Mouse (Mus musculus) gastrocnemius, postnatal 10 days (tissue): ENCODE data around the gene Cd46. TPM values are rescaled to one million over a fixed set of nuclear protein-coding genes. Genes with fewer than 3 reads are reported as not detected.

Source experiments
- DNase-seq: peaks from one replicate; pipeline ENCODE4 v3.0.0; 2021; ENCODE audit warnings: mixed read lengths
- microRNA-seq, 2 experiments: library from miRNA; unstranded; fragments of <30 nt; microRNA quantifications; one replicate each; pipeline ENCODE4 v1.2.0; 2021
- total RNA-seq, 2 experiments: library from RNA; stranded (reverse); gene quantifications; 2 replicates each; pipeline ENCODE4 v1.2.3; 2021

Gene Cd46
- total RNA-seq, 2 experiments from 2014 or later: 0.99 to 1.4 TPM

DNA sequence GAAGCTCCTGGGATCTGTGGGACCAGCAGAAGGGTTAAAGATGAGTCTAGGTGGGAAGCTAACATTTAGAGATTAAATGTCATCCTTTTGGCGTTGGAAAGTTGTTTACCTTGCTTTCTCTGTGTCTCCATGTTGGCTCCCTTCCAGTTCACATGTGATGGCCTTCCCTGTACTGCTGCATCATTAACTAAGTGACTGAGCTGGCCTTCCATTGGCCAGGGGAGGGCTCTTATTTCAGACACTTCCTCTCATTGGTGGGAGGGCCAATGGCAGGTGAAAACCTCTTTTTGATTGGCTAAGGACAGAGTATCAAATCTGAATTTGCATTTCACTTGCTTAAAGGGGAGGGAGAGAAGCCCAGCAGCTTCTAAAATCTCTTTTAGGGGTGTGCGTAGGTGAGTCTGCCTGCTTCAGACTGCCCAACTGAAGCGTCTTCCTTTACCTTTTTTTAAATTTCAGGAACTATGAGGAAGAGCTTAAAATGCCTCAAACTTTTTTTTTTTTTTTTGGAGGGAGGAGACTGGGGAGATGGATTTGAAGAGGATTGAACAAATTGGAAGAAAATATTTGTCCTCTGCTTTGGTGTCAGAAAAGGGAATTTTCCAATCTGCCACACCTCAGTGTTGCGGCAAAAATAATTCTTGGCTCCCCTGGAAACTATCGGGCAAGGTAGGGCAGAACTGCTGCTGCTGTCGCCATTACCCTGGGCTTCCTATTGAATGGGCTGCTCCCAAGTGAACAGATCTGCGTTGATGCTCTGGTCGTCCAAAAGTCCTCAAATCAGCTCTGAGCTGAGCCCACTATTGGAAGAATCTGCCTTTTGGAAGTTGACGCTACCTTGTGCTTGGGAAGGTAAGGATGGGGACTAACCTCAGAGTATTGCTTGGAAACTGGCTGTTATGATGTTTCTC, 73.7 kb downstream of the Cd46 start:
- DNase-seq: no peak

DNA sequence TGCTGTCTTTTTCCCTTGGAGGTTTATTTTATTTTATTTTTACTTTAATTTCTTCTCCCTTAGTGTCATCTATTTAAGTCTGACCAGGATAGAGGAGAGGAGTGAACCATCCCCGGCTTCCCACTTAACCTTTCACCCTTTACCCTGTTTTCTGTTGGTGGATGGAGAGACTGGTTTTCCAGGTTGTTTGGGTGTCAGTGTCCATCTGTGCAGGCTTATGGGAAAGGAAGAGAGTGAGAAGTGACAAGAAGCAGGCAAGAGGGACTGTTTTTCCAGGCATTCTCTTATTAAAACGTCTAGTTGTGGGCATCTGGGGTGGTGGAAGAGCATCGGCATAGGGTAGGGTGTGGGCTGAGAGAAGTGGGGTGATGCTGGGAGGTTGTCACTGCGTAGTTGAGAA, 74.4 kb downstream of the Cd46 start:
- DNase-seq: no peak

DNA sequence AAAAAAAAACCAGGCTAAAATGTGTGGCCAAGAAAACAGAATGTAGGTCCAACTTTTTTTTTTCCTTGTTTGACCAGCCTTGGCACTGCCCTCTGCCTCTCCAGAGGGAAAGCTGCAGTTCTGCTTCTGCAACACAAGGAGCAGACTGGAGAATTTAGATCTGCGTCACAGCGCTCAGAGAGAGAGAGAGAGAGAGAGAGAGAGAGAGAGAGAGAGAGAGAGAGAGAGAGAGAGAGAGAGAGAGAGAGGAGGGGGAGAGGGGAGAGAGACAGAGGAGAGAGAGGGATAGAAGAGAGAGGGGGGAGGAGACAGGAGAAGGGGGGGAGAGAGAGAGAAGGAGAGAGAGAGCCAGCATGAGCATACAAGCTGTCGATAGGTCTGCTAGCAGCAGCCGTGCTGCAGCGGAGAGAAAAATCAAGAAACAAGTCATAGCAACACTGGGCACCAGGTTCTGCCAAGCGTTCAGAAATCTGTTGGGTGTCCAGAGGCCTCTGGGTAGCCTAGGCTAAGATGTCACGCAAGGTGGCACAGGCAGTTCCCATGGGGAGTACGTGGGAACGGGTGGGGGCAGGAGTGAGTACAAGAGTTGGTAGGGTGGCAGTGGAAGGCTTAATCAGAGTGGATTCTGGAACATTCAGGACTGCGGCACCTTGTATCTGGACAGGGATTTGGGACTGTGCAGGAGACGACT, 75.1 kb downstream of the Cd46 start:
- DNase-seq: no peak

DNA sequence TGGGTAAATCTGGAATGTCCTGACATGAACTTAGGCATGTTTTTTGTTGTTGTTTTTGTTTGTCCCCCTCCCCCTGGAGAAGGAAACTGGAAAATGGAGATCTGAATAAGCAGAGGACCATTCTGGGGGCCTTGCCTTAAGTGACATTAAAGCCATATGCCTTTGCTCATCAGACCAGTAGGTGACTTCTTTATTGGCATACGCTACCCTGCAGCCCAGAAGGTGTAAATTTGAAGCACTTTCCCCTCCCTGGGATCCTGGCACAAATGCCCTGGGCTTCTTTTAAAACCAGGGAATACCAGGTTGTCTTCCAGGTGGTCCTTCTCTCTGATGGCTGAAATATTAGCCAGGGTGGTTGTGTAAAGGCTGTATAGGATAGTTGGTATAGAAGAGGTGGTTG, 76.8 kb downstream of the Cd46 start:
- no peak for DNase-seq

DNA sequence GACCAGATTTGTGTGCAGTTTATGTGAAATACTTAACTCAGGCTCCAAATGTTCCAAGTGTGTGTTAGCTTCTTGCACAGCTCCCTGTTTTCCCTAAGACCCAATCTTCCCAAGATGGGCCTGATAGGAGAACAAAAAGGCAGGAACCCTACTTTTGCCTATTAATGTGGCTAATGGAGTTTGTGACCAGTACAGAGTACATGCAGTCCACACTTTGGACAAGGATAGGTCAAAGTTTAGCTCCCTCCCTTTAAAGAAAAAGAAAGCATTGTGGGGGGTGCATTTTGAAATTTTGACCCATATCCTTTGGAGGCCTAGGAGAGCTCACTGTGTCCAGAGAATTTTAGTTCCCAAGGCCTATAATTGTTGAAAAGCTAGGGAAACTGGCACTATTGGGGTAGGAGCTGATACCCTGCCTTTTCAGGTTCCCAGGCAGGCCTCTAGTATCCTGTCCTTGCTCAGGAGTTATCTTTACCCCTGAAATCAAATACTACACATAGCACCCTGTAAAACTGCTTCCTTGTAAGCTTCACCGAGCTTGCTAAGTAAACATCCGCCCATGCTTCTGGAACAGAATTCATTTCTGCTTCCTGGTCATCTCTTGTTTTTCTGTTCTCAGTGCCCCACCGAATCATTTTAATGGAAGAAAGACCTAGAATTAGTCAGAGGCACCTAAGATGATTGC, 77.7 kb downstream of the Cd46 start:
- DNase-seq: no peak

DNA sequence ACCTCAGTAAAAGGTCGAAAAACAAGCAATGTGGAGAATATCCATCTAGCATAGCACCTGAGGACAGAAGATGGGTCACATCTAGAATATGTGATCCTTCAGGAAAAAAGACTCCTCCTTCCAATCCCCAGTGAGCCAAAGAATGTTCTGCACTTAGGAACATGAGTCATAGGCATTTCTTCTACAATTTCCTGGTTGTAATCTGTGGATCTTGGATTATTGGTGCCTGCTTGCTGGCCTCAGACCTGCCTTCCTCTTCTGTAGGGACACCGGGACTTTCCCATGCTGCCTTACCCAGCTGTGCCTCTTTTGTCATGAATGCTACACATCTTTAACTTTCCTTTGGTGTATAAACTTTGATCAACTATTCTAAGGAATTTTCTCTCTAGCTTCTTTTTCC, 79.5 kb downstream of the Cd46 start:
- no peak for DNase-seq

DNA sequence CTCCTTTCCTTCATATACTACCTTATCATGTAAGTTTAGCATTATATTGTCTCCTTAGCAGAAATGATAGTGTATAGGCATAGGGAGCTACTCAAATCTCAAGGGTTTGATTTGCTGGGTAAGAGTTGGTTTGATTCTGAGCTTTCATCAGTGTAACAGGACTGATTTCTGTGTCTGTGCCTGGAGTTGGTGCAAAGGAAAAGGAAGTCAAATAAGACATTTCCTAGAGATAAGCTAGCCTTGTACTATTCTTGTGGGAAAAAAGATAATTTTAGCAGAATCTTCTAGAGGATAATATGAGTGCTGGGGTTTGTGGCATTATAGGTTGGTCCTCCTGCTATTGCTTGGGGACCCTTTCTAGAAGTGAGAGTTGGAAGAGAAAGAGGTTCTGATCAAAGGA, 85.8 kb downstream of the Cd46 start:
- DNase-seq: no peak

DNA sequence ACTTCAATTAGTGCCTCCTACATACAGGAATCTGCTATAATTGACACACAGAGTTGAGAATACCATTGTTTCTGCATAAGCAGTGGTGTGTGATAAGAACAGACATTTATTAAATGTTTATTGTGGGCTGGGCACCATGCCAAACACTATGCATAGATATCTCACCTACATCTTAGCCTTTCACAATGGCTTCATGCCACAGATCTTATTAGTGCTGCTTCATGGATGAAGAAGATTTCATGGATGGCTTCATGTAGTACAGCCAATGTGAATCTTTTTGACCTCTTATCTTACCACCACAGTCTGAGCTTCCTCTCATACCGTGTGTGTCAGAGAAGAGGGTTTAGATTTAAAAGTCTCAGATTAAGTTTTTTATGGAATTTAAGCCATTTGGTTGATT, 87.9 kb downstream of the Cd46 start:
- DNase-seq: no peak

DNA sequence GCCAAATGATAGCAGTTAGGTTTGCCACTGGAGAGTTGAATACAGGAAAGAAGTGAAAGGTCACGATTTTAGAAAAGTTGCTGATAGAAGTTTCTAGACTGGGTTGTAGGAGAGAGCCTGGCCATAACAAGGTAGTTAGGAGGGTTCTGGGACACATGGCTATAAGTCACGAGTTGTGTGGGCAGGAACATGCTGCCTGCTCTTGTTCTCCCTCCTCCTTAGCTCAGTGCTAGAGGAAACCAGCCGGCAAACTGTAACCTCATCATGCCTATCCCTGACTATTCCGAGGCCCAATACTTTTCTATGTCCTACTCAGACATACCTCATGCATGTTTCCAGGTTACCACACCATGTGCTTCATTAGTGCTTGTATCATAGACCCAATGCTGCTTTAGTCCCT, 88.7 kb downstream of the Cd46 start:
- DNase-seq: no peak

DNA sequence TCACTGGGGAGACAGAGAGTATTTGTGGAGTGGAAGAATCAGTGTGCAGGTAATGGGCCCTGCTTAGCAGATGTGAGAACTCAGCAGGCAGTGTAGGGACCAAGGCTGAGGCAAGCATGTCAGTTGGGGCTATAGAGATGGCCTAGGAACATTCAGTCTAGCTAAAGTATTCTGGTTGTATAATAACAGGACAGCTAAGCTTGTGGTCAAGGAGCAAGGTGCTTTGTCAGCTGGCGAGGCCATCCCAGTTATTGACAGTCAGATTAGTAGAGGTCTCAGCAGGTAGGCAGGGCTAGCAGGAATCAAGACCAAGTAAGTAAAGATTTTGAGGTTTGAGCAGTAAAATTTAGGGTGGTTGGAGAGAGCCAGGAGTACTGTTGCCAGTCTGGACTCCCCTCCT, 93.7 kb downstream of the Cd46 start:
- DNase-seq: no peak

DNA sequence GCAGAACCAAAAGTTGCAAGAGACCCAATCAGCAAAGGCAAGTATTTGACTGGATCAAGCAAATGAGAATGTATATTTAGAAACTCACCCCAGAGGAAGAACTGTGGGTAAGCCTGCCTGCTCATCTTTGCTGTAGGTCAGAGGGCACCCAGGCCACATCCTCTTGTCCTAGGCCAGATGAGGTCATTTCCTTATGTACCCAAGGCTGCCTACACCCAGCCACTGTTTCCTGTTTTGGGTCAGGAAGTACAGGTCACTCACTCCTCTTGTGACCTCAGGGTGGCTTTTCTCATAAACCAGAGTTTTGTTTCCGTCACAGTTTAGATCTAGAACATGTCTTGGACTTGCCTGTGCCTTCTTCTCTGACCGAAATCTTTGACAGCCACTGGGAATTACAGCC, 96.9 kb downstream of the Cd46 start:
- DNase-seq: no peak

DNA sequence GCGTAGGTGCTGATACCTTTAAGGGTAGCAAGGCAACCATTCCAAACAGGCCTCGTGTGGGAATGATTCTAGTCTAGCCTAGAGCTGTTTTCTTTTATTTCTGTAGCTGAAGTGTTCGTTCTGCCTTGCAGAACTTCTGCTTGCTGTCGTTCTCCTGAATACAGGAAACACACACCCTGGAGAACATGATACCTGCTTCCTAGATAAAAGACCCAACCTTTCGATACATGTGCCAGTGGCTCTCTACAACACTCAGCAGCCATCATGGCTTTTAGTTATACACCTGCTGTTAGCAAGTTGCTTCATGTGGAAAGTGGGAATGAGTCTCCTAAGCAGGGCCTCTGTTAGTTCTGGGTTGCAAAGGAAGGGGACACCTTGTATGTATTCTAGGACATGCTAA, 97.8 kb downstream of the Cd46 start:
- no peak for DNase-seq

DNA sequence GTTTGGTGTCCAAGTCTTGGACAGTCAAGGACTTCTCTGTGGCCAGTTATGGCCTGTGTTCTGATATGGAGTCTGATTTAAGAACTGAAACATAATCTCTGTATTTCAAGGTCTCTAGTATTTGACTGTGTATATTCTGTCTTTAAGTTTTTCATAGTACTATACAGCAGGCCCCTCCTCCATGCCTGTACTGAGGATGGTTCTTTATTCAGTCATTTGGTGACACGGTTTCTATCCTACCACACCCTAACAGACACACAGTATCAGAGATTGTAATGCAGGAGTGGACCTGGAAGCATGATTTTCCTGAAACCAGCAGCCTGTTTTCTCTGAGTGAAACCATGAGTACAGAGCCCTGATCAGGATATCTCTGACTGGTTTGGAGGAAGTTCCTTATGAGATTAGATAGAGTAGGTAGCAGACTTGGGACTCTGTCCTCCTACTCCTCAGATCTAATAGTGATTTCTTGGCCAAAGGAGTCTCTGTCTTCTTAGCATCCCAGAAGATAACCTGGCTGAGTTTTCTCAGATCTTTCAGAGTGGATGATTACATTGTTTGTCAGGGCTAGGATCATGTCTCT, 98.5 kb downstream of the Cd46 start:
- DNase-seq: no peak

DNA sequence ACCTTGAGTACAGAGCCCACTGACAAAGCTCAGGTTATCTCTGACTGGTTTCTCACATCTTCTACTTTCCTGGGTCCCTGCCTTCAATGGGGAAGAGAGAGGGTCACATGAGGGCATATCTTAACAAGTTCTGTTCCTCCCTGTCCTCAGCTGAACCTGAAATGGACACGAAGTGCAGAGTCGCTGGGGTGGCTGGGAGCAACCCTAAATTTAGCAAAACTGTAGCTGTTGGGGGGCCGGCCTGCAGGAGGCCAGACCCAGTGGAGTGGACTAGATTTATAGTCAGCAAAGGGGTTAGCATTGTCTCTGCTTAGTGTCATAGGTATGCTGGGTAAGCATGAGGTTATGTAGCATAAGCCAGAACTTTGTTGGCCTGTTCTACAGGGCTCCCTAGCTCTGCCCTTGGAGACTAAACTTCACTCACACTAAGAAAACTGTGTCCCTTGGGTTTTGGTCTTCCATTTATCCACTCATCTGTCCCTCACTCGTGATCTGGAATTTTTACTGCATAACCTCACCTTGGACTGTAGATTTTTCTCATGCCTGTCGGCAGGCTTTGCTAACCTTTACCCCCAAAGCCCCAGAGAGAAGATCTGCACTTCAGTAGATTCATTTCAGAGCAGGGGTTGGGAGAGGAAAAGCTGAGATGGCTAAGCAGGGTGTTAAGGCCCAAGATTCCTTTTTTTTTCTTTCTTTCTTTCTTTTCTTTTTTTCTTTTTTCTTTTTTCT, 99.3 kb downstream of the Cd46 start:
- no peak for DNase-seq

DNA sequence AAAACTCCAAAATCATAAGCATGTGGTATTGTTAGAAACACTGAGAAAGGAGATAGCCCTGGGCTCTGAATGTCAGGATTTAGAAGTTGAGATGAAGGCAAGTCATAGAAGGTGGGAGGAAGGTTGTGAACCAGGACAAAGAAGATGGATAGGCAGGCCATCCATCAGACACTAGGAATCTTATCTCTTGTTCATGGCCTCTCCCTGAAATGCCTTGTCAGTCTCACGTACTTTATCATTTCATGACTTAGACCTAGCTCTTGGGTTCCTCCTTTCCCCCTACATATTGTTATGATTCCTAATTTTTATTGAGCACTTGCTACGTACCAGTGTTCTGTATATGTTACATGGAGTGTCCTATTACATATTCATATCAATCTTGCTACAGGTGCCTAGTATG, 100.4 kb downstream of the Cd46 start:
- DNase-seq: no peak

DNA sequence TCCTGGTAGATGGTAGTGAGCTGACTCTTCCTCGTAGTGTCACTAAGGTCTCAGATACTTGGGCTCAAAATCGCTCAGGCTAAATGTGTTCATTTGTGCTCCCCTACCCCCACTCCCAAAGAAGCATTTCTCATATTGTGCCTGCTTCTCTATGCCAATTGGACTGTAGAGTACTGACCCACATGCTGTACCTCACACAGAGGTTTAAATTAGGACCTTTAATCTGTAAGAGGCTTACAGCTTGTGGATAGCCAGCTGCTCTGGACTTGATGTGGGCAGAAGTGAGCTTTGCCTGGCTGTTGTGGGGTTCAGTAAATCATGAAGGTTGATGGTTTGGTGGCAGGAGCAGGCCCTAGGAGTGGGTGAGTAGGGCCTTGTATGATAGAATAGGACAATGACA, 101.1 kb downstream of the Cd46 start:
- no peak for DNase-seq

DNA sequence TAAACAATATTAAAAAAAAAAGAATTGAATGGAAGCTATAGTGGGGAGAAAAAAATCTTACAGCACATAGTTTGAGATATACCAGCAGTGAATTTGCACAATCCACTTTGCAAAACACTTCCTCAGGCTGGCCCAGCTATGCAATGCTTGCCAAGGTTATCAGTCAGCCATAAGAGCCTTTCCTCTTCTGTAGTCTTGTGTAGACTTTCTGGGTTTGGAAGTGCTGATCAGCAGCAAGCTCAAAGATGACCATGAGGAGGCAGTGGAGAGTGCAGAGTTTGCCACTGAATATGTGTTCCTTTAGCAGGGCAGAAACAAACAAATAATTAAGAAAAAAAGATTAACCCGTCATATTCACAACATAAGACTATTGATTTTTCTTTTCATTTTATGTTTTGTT, 103.0 kb downstream of the Cd46 start:
- DNase-seq: no peak

Small RNA genes lying within 50 kb of the gene (microRNA-seq; reads per million reads assigned to microRNA genes)
- 2.5 to 3.8 reads per million in 2 experiments for gene Mir29b-2
- 57.6 to 80.8 reads per million in 2 experiments for gene Mir29c

Other genes starting within 250 kb of the Cd46 start
- gene Cd34, start 153.4 kb downstream of the Cd46 start, total RNA-seq: 100 to 1,000 TPM; 162 to 196 TPM
- gene Cr1l, start 39.3 kb upstream of the Cd46 start, total RNA-seq: 10 to 100 TPM; 42.2 to 45.4 TPM
- not detected for gene Cr2, start 84.5 kb upstream of the Cd46 start, total RNA-seq